Mouse (Mus musculus) small intestine, adult 2 months (tissue): ENCODE data around the gene Ubl3.

ENCODE experiments used
- CTCF ChIP-seq: fragments of 200-500 bp; IDR thresholded peaks from 2 replicates; pipeline ENCODE4 v1.5.1; 2012; ENCODE audit warnings: low read depth, mild to moderate bottlenecking, control low read depth, inconsistent platforms, low read length, moderate library complexity, mixed read lengths; ENCODE audit not compliant: insufficient replicate concordance, insufficient read length; ENCODE audit errors: extremely low read depth
- POLR2A ChIP-seq: fragments of 200-500 bp; IDR thresholded peaks from 2 replicates; pipeline ENCODE4 v1.6.1; 2012; ENCODE audit warnings: low read depth, mild to moderate bottlenecking, control low read depth, inconsistent platforms, low read length, moderate library complexity

DNA sequence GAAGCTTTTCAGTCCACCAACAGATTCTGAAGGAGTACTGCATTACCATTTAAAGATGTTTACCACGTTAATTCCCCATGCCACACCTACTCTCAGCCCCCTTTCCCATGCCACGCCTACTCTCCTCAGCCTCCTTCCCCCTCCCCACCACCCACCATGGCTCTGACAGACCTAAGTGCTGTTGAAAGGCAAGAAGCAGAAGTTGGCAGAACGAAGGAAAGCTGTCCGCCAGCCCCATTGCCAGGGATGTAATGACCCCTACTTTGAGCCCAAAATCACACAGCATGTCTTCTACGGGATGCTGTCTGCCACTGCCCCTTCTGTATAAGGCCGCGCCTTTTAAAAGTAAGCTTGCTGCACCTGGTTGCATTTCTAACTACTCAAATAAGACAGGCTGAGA lies 1.7 kb upstream of the Ubl3 start:
- TF ChIP-seq CTCF (no peak), POLR2A (no peak)
